Mouse (Mus musculus): Measurements from ENCODE around the gene Phlda1. TPM values are rescaled to one million over a fixed set of nuclear protein-coding genes. Genes with fewer than 3 reads are reported as not detected.

Gene Phlda1
- polyA plus RNA-seq, 1 experiment from 2014 or later, result 31.9 TPM

- Histone ChIP-seq H3K4me2 (ENCODE audit: low read depth, low read length) (no peak overlapping the region), H3K4me1 (ENCODE audit: control insufficient read depth, insufficient read depth, low read length) (peaks cover 11% of the 10 kb centered on the region)
- 76% methylated on average over 6 of the region's 6 CpGs for WGBS
These were observed 6.2 kb upstream of the Phlda1 start for GRCm38 (mm10) chr10:111499892-111500291.

GRCm38 (mm10) chr10:111503071-111503470 lies 3.0 kb upstream of the Phlda1 start:
- no peaks in the 10 kb centered on the region for H3K9me3 ChIP-seq (ENCODE audit: control insufficient read depth, low read length)
- no peak overlapping the region for H3K27ac ChIP-seq (ENCODE audit: low read length)
- ATAC-seq, result no peak
- H3K4me1 ChIP-seq (ENCODE audit: control insufficient read depth, insufficient read depth, low read length), result peaks cover 15% of the 10 kb centered on the region
- H3K4me2 ChIP-seq (ENCODE audit: low read depth, low read length), result no peak overlapping the region
- H3K36me3 ChIP-seq (ENCODE audit: control insufficient read depth, insufficient read depth, low read length), result peaks cover 3% of the 10 kb centered on the region; the same call in 1 of the 2 replicates
- H3K27me3 ChIP-seq (replicated peaks; ENCODE audit: control insufficient read depth, insufficient read depth, low read length), result no peaks in the 10 kb centered on the region
- H3K9ac ChIP-seq (ENCODE audit: low read depth, low read length), result no peak overlapping the region
- no peak overlapping the region for H3K4me3 ChIP-seq (ENCODE audit: low read length)
- 3% methylated on average over 3 of the region's 3 CpGs for WGBS

More at GRCm38 (mm10) chr10:111499892-111500291, 6.2 kb upstream of the Phlda1 start:
- peaks cover 7% of the 10 kb centered on the region; the same call in 1 of the 2 replicates for H3K36me3 ChIP-seq (ENCODE audit: control insufficient read depth, insufficient read depth, low read length)
- no peak overlapping the region for H3K4me3 ChIP-seq (ENCODE audit: low read length)
- no peak for ATAC-seq
- H3K9me3 ChIP-seq (ENCODE audit: control insufficient read depth, low read length), result no peaks in the 10 kb centered on the region
- no peaks in the 10 kb centered on the region for H3K27me3 ChIP-seq (replicated peaks; ENCODE audit: control insufficient read depth, insufficient read depth, low read length)
- H3K27ac ChIP-seq (ENCODE audit: low read length), result no peak overlapping the region
- H3K9ac ChIP-seq (ENCODE audit: low read depth, low read length), result no peak overlapping the region

GRCm38 (mm10) chr10:111503716-111504115 lies 2.4 kb upstream of the Phlda1 start:
- H3K27me3 ChIP-seq (replicated peaks; ENCODE audit: control insufficient read depth, insufficient read depth, low read length), result no peaks in the 10 kb centered on the region
- peak overlapping the region; percentile 61; the same call in 1 of the 2 replicates for H3K27ac ChIP-seq (ENCODE audit: low read length)
- ATAC-seq, result peak; percentile 5; the same call in 1 of the 2 replicates
- no peak overlapping the region for H3K4me3 ChIP-seq (ENCODE audit: low read length)
- peaks cover 15% of the 10 kb centered on the region for H3K4me1 ChIP-seq (ENCODE audit: control insufficient read depth, insufficient read depth, low read length)
- peak overlapping the region; percentile 36 for H3K4me2 ChIP-seq (ENCODE audit: low read depth, low read length)
- H3K9me3 ChIP-seq (ENCODE audit: control insufficient read depth, low read length), result no peaks in the 10 kb centered on the region
- H3K9ac ChIP-seq (ENCODE audit: low read depth, low read length), result 0 out of 2 replicates have a peak overlapping the region, but pooled peaks have one; percentile 10
- no peaks in the 10 kb centered on the region for H3K36me3 ChIP-seq (ENCODE audit: control insufficient read depth, insufficient read depth, low read length)
- 28% methylated on average over 10 of the region's 10 CpGs for WGBS

GRCm38 (mm10) chr10:111504606-111505005 lies 1.5 kb upstream of the Phlda1 start:
- Histone ChIP-seq H3K27me3 (replicated peaks; ENCODE audit: control insufficient read depth, insufficient read depth, low read length) (no peaks in the 10 kb centered on the region), H3K27ac (ENCODE audit: low read length) (no peak overlapping the region), H3K4me3 (ENCODE audit: low read length) (no peak overlapping the region), H3K4me2 (ENCODE audit: low read depth, low read length) (no peak overlapping the region), H3K9ac (ENCODE audit: low read depth, low read length) (no peak overlapping the region), H3K9me3 (ENCODE audit: control insufficient read depth, low read length) (no peaks in the 10 kb centered on the region), H3K36me3 (ENCODE audit: control insufficient read depth, insufficient read depth, low read length) (no peaks in the 10 kb centered on the region), H3K4me1 (ENCODE audit: control insufficient read depth, insufficient read depth, low read length) (peaks cover 21% of the 10 kb centered on the region)
- no peak for ATAC-seq
- 69% methylated on average over 1 of the region's 1 CpGs for WGBS

- H3K27ac ChIP-seq (ENCODE audit: low read length), result peak overlapping the region; percentile 43; the same call in 1 of the 2 replicates
- peak overlapping the region; percentile 66 for H3K4me3 ChIP-seq (ENCODE audit: low read length)
These were observed 680 bp upstream of the Phlda1 start for GRCm38 (mm10) chr10:111505406-111505805.

GRCm38 (mm10) chr10:111506926-111507459 lies 907 bp downstream of the Phlda1 start:
- peaks cover 26% of the 10 kb centered on the region for H3K4me1 ChIP-seq (ENCODE audit: control insufficient read depth, insufficient read depth, low read length)

More at GRCm38 (mm10) chr10:111505406-111505805, 680 bp upstream of the Phlda1 start:
- peaks cover 23% of the 10 kb centered on the region for H3K4me1 ChIP-seq (ENCODE audit: control insufficient read depth, insufficient read depth, low read length)
- ATAC-seq, result no peak
- WGBS, result 42% methylated on average over 7 of the region's 7 CpGs
- peak overlapping the region; percentile 91 for H3K4me2 ChIP-seq (ENCODE audit: low read depth, low read length)
- H3K9me3 ChIP-seq (ENCODE audit: control insufficient read depth, low read length), result no peaks in the 10 kb centered on the region
- H3K27me3 ChIP-seq (replicated peaks; ENCODE audit: control insufficient read depth, insufficient read depth, low read length), result no peaks in the 10 kb centered on the region
- peak overlapping the region; percentile 90; the same call in 1 of the 2 replicates for H3K9ac ChIP-seq (ENCODE audit: low read depth, low read length)
- no peaks in the 10 kb centered on the region for H3K36me3 ChIP-seq (ENCODE audit: control insufficient read depth, insufficient read depth, low read length)

GRCm38 (mm10) chr10:111507460-111508211 lies 1.6 kb downstream of the Phlda1 start:
- Histone ChIP-seq H3K9ac (ENCODE audit: low read depth, low read length) (peak overlapping the region; percentile 90), H3K36me3 (ENCODE audit: control insufficient read depth, insufficient read depth, low read length) (no peaks in the 10 kb centered on the region), H3K27me3 (replicated peaks; ENCODE audit: control insufficient read depth, insufficient read depth, low read length) (no peaks in the 10 kb centered on the region), H3K4me1 (ENCODE audit: control insufficient read depth, insufficient read depth, low read length) (peaks cover 26% of the 10 kb centered on the region), H3K4me3 (ENCODE audit: low read length) (peak overlapping the region; percentile 66), H3K4me2 (ENCODE audit: low read depth, low read length) (peak overlapping the region; percentile 65), H3K9me3 (ENCODE audit: control insufficient read depth, low read length) (no peaks in the 10 kb centered on the region), H3K27ac (ENCODE audit: low read length) (peak overlapping the region; percentile 97)
- ATAC-seq, result peak; percentile 25
- WGBS, result under 1% methylated on average over 35 of the region's 38 CpGs

More at GRCm38 (mm10) chr10:111506926-111507459, 907 bp downstream of the Phlda1 start:
- Histone ChIP-seq H3K27me3 (replicated peaks; ENCODE audit: control insufficient read depth, insufficient read depth, low read length) (no peaks in the 10 kb centered on the region), H3K9ac (ENCODE audit: low read depth, low read length) (peak overlapping the region; percentile 90), H3K4me3 (ENCODE audit: low read length) (peak overlapping the region; percentile 66), H3K36me3 (ENCODE audit: control insufficient read depth, insufficient read depth, low read length) (no peaks in the 10 kb centered on the region), H3K9me3 (ENCODE audit: control insufficient read depth, low read length) (no peaks in the 10 kb centered on the region), H3K27ac (ENCODE audit: low read length) (peak overlapping the region; percentile 97), H3K4me2 (ENCODE audit: low read depth, low read length) (peak overlapping the region; percentile 65)
- 0% methylated on average over 22 of the region's 23 CpGs for WGBS
- ATAC-seq, result peak; percentile 21

- WGBS, result 9% methylated on average over 7 of the region's 7 CpGs
- no peaks in the 10 kb centered on the region for H3K27me3 ChIP-seq (replicated peaks; ENCODE audit: control insufficient read depth, insufficient read depth, low read length)
- no peaks in the 10 kb centered on the region for H3K9me3 ChIP-seq (ENCODE audit: control insufficient read depth, low read length)
- H3K4me1 ChIP-seq (ENCODE audit: control insufficient read depth, insufficient read depth, low read length), result peaks cover 21% of the 10 kb centered on the region
- H3K9ac ChIP-seq (ENCODE audit: low read depth, low read length), result peak overlapping the region; percentile 90
- H3K27ac ChIP-seq (ENCODE audit: low read length), result no peak overlapping the region
- H3K4me2 ChIP-seq (ENCODE audit: low read depth, low read length), result peak overlapping the region; percentile 65
- ATAC-seq, result no peak
- H3K4me3 ChIP-seq (ENCODE audit: low read length), result peak overlapping the region; percentile 66
- no peaks in the 10 kb centered on the region for H3K36me3 ChIP-seq (ENCODE audit: control insufficient read depth, insufficient read depth, low read length)
These were observed 2.4 kb downstream of the Phlda1 start for GRCm38 (mm10) chr10:111508324-111509080.

All from intestine, embryonic 16.5 days (tissue).